Mouse (Mus musculus): ENCODE measurements around the gene Sdk1.

- TF ChIP-seq EP300 (IDR thresholded peaks at IDR 0.05; ENCODE audit: low read depth) (no peak), CTCF (IDR thresholded peaks at IDR 0.05; ENCODE audit: low read depth) (no peak)
Measured at GRCm38 (mm10) chr5:141433286-141433685, 192.0 kb downstream of the Sdk1 start.

Data from heart, postnatal 0 days (tissue).